Mouse (Mus musculus): ENCODE data around the gene Tmem62.
"Not testable (repeated sequence)": the region's sequence is repeated elsewhere in the genome, so short reads cannot be mapped to it uniquely, and the experiment has no call there.

Gene Tmem62

GRCm38 (mm10) chr2:120996607-120997006 is 19.8 kb downstream of the Tmem62 start:
- not testable (repeated sequence) for DNase-seq

DNA sequence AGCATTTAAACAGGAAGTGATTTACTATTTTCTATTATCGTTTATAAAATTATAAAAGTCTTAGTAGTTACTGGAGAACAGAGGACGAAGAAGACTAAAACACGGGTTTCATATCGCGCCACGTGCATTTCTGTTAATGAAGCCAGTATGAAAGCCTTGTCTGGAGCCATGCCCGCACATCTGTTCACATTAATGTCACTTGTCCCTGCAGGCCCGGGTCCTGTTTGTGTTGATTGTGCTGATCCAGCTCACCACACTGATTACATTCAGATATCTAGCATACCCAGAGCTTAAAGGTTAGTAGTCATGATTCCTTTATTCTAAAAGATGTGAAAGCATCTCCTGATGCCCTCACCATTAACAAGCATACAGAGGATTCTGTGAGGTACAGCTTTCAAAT is 22.0 kb downstream of the Tmem62 start:
- DNase-seq, result no peak

DNA sequence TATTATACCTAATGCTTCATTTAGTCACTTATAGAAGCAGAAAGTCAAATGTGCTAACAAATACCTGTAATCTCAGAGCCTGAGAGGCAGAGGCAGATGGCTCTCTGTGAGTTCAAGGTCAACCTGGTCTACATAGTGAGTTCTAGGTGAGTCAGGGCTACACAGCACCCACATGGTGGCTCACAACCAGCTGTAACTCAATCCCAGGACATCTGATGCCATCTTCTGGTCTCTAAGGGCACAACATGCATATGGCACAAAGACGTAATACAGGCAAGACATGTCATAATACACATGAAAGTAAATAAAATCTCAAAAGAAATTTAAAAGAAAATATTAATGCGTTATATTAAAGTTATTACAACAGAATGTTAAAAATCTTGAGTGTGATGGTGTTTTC is 26.8 kb downstream of the Tmem62 start:
- no peak for DNase-seq

DNA sequence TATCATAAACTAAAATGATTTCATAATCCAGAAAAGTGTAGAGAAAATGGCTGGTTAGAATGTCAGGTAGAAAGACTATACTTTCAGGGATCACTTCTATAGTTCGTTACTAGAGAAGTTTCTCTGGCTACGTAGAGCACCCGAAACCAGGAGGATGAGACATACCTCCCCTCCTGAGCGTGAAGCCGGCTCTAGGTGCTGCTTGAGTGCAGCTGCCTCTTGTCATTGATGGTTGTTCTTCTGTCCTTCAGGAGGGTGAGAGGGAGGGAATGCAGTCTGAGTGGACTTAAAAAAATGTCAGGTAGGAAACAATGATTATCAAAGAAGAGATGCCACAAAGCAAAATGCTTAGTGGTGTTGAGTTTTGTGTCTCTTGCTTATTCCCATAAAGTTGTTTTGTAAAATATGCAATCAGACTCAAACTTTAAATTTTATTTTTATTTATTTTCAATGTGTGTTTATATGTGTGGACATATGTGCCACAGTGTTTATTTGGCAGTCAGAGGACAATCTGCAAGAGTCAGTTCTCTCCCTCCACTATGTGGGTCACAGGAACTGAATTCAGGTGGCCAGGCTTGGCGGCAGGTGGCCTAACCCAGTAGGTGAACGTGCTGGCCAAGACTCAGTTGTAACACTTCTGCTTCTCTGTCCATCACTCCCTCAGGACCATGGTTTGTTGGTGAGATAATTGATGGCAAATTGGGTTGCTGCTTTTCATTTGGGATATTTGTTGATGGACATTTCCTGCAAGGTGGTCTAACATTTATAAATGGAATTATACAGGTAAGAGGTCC is 27.4 kb downstream of the Tmem62 start:
- no peak for DNase-seq

DNA sequence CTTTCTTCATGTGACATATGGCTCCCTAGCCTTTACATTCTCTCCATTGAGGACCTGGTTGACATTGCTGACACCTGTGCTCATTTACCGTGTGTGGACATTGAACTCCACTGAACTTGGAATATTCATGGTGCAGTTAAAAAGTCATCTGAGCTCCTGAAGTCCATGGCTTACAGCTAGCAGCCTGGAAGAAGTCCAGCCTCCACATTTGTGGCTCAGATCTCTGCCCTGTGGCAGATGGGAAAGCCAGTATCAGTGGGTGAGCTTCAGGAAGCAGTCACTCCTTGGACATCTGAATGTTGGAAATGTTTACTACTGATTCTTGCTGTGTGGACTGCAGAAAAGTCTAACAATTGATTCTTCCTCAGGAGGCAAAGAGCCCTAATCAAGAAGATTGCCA is 30.2 kb downstream of the Tmem62 start:
- DNase-seq, result no peak

- peak; percentile 80 to 86 for DNase-seq
Observed at GRCm38 (mm10) chr2:121007925-121008663, 31.3 kb downstream of the Tmem62 start, which contains the start of gene Ccndbp1. Ccndbp1 (plus strand) TSS chr2:121008403.

DNA sequence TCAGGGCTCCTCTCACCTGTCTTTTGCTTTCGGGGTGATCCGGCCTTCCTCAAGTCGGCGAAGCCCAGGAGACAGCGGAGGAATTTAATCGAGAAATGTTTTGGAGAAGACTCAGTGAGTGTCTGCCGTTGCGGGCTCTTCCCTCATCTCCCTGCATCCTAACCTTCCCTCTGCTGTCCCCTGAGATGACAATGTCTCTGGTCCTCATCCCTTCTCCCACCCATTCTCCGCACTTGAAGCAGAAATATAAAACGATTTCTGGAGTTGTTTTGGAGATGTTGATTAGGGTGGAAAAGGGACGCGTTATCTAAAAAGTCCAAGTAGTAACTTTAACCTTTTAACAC is 31.8 kb downstream of the Tmem62 start:
- no peak for DNase-seq

DNA sequence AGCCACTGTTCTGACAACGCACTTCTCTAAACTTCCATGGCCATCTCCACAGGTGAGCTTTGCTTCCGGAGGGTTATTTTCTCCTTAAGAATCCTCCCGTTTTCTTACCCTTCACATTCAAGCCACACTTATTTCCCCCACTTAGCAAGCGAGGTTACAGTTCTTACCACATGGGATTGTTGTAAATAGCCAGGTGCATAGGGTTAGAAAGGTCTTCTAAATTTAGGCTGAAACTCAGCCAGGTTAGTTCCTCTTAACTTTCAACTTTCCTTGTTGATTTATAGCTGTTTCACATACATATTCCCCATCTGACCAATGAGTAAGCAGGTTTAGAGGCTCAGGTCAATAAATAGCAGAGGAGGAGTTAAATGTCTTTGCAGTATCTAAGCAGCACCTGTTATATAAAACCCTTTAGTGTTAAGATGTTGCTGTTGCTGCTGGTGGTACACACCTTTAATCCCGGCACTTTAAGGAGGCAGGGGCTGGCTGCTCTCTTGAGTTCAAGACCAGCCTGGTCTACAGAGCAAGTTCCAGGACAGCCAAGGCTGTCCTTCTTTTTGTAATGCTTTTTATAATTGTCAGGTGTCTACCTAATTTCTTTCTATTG is 32.4 kb downstream of the Tmem62 start:
- DNase-seq, result no peak

GRCm38 (mm10) chr2:121012676-121013075 is 35.9 kb downstream of the Tmem62 start:
- no peak for DNase-seq

GRCm38 (mm10) chr2:121015507-121015906 is 38.7 kb downstream of the Tmem62 start:
- DNase-seq, result no peak

DNA sequence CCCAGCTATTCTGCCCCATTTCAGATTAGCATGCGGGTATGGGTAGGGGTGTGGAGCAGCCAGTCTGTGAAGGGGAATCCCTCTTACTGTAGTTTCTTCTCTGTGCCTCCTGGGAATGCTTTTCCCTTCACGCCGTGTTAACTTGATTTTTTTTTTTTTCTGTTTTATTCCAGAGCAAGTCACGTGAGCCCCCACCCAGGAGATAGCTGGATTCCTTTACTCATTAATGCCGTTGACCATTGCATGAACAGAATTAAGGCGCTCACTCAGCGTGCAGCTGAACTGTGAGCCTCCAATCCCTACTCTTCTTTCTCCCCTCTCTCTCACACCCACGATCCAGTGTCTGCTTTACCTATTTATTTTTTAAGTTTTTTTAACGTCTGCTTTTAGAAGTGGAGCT is 39.4 kb downstream of the Tmem62 start:
- no peak for DNase-seq

- DNase-seq, result no peak
Observed at GRCm38 (mm10) chr2:121017151-121017550, 40.3 kb downstream of the Tmem62 start.

DNA sequence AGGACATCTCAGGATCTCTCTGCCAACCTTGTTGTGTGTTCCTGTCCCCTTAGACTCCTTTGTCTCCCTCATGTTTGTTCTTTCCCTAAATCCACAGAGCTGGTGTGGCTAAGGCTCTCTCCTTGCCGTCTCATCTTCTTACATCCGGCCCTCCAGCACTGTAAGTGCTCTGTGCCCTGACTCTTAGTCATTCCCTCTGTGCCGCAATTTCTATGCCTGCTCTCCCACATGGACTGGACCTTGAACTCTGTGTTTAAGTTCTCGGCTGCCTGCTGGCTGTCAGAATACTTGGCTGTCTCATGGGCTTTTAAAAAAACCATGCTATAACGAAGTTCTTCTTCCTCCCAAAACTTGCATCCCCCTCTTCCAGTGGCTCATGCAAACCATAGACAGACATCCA is 46.1 kb downstream of the Tmem62 start:
- no peak for DNase-seq

DNA sequence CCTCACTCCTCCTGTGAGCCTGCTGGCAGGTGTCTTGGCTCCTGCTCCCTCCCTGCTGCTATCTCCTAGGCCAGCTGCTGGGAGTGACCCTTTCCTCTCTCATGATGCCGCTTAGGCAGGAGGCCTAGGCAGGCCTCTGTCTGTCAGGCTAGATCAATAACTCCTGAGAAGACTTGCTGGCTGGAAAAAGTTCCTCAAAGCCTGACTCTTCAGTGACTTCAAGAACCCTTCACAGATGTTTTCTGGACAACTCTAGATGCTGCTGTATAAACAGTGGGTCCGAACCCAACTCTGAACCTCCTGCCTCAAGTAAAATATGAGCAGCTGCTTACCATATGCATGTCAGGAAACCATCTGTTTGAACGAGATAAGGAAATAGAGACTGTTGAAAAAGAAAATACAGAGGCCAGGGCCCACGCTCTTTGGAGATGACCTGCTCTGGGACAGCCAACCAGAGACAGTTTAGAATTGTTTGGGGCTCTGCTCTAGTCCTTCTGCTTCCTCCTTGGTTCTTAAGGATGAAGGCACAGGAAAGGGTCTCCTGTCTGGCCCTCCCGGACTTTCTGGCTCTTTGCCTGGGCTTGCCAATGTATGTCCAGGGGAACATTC is 60.0 kb downstream of the Tmem62 start, which contains the start of gene Epb42:
Epb42 (minus strand) TSS at position 340 of the 609 bp plus-strand sequence.
- no peak for DNase-seq

DNA sequence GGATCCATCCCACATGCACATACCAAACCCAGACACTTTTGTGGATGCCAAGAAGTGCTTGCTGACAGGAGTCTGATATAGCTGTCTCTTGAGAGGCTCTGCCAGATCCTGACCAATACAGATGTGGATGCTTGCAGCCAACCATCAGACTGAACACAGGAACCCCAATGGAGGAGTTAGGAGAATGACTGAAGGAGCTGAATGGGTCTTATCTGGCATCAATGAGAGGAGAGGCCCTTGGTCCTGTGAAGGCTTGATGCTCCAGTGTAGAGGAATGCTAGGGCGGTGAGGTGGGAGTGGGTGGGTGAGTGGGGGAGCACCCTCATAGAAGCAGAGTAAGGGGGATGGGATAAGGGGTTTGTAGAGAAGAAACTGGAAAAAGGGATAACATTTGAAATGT is 62.0 kb downstream of the Tmem62 start:
- DNase-seq, result not testable (repeated sequence)

GRCm38 (mm10) chr2:121039382-121039781 is 62.6 kb downstream of the Tmem62 start:
- DNase-seq, result no peak

DNA sequence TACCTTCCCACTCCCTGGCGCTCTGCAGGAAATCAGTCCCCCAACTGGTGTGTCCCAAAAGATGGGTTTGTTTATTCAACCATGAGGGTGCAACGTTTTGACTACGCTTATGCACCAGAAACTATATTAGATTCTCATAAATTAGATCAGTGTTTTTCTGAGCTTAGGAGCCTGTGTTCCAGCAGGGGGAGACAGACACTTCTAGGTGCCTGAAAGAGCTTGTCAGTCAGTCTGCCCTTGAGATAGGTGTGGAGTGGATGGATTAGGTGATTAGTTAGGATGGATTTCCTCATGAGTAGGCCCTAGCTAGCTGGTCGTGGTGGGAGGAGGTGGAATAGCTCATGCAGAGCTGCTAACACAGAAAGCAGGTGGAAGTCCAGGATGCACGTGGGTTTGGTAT is 64.3 kb downstream of the Tmem62 start:
- DNase-seq, result no peak

GRCm38 (mm10) chr2:121045653-121046052 is 68.8 kb downstream of the Tmem62 start:
- no peak for DNase-seq

- no peak for DNase-seq
Observed at GRCm38 (mm10) chr2:121052176-121052575, 75.4 kb downstream of the Tmem62 start.

DNA sequence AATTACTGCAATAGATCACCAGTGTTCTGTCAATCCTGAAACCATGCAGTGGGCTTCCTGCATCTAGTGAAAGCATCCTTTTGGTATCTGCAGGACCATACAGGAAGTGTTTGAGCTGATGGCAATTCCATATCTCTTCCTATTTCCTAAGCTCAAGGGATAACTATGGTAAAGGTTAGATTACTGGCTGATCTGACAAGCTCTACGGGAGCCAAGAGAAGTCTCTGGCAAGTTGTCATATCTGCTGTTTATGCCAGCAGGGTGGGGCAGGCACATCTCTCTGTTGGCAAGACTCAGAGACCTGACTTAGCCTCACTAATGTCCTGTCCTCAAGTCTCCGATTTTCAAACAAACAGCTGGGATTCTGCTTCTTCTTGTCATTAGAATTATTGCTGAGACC is 77.2 kb downstream of the Tmem62 start:
- DNase-seq, result no peak

DNA sequence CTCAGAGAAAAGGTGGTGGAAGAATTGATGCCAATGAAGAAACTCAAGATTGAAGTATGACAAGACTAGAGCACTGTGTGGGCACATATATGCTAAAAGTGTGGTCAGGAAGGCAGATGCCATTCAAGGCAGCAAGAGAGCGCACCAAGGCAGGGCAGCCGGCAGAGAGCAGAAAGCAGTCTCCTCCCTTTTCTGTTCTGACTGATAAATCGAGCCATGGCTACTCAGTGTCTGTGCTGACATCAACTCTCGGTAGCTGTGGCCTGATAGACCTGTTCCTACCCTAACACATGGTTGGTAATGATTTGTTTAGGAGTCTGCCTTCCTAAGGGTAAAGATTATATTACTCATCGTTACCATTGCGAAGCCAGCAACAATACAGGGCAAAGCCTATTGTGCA is 79.1 kb downstream of the Tmem62 start:
- no peak for DNase-seq

Data from thymus, adult 18-20 months (tissue).